ENCODE assay signal across 15 mouse cellular contexts in genomic region chr17:63119077-63119476, GRCm38 (mm10).
DNase-seq lines count a peak whose midpoint lies in the region; ATAC-seq and TF ChIP-seq lines count a peak whose summit lies in the region.
"Had no signal": no experiment of that assay in that cellular context is flagged by ENCODE, and none has a peak within 500 bp of the region (broad histone marks: within the 10 kb centered on the region; RNA-seq: fewer than 3 reads in every experiment).

No protein-coding gene starts in this region.

- no peak for TF ChIP-seq EP300 in lung, postnatal 0 days (IDR thresholded peaks at IDR 0.05)

- H3K9ac ChIP-seq in forebrain, embryonic 12.5 days, result no peak overlapping the region
- H3K9ac ChIP-seq in forebrain, embryonic 11.5 days (ENCODE audit: low read length), result no peak overlapping the region
- no peak overlapping the region for H3K9ac ChIP-seq in lung, postnatal 0 days (replicated peaks; ENCODE audit: low read depth)
- no peak overlapping the region for H3K9ac ChIP-seq in midbrain, embryonic 14.5 days (replicated peaks; ENCODE audit: low read length)
- H3K9ac ChIP-seq: hindbrain, embryonic 14.5 days; liver, embryonic 13.5 days had no signal

- WGBS in forebrain, embryonic 12.5 days, result 39% methylated on average over 7 of the region's 7 CpGs
- WGBS in forebrain, embryonic 11.5 days, result 58% methylated on average over 7 of the region's 7 CpGs
- 38% methylated on average over 7 of the region's 7 CpGs for WGBS in lung, postnatal 0 days
- WGBS in midbrain, embryonic 14.5 days, result 56% methylated on average over 7 of the region's 7 CpGs

- no peak for DNase-seq in forebrain, embryonic 11.5 days (ENCODE audit: low spot score)
- peak; percentile 44 for DNase-seq in lung, postnatal 0 days (ENCODE audit: low spot score)
- DNase-seq in lung, postnatal 4 days, result no peak
- peak; percentile 15 to 56 for DNase-seq in cerebellum, postnatal 14 days
- DNase-seq in spleen, postnatal 10 days (ENCODE audit: low spot score in 2 of 2), result no peak
- no peak for DNase-seq in midbrain, embryonic 14.5 days
- DNase-seq: kidney, adult 9 months; kidney, postnatal 25 days; liver, embryonic 13.5 days; thymus, postnatal 36 days had no signal

- TF ChIP-seq CTCF in lung, postnatal 0 days (IDR thresholded peaks at IDR 0.05), result no peak

- peak; percentile 49; the same call in 1 of the 2 replicates for ATAC-seq in forebrain, embryonic 12.5 days (ENCODE audit: low FRiP score)
- no peak for ATAC-seq in forebrain, embryonic 11.5 days (replicated peaks; ENCODE audit: low FRiP score)
- ATAC-seq in lung, postnatal 0 days, result peak; percentile 64
- no peak for ATAC-seq in midbrain, embryonic 14.5 days (ENCODE audit: low FRiP score, low TSS enrichment)

- H3K36me3 ChIP-seq in forebrain, embryonic 12.5 days (replicated peaks), result no peaks in the 10 kb centered on the region
- no peaks in the 10 kb centered on the region for H3K36me3 ChIP-seq in forebrain, embryonic 11.5 days (ENCODE audit: control insufficient read depth, insufficient read depth, low read length)
- 0 out of 2 replicates have a peak, but pooled peaks cover 4% of the 10 kb centered on the region for H3K36me3 ChIP-seq in lung, postnatal 0 days (ENCODE audit: insufficient read depth, low read length)
- no peaks in the 10 kb centered on the region for H3K36me3 ChIP-seq in midbrain, embryonic 14.5 days (ENCODE audit: control insufficient read depth, insufficient read depth, low read length)
- H3K36me3 ChIP-seq: liver, embryonic 13.5 days had no signal

- no peak overlapping the region for H3K4me3 ChIP-seq in forebrain, embryonic 12.5 days (replicated peaks)
- no peak overlapping the region for H3K4me3 ChIP-seq in forebrain, embryonic 11.5 days (ENCODE audit: low read depth, low read length)
- H3K4me3 ChIP-seq in lung, postnatal 0 days (ENCODE audit: low read depth, low read length), result no peak overlapping the region
- no peak overlapping the region for H3K4me3 ChIP-seq in midbrain, embryonic 14.5 days (replicated peaks; ENCODE audit: low read depth, low read length)
- H3K4me3 ChIP-seq: gastrocnemius, adult 2 months; liver, embryonic 13.5 days had no signal

- H3K4me1 ChIP-seq in forebrain, embryonic 12.5 days, result peaks cover 15% of the 10 kb centered on the region; the same call in 1 of the 2 replicates
- H3K4me1 ChIP-seq in forebrain, embryonic 11.5 days (replicated peaks; ENCODE audit: control insufficient read depth, insufficient read depth, low read length), result no peaks in the 10 kb centered on the region
- H3K4me1 ChIP-seq in lung, postnatal 0 days (ENCODE audit: insufficient read depth, low read depth, low read length), result no peaks in the 10 kb centered on the region; the same call in 1 of the 2 replicates
- H3K4me1 ChIP-seq in midbrain, embryonic 14.5 days (ENCODE audit: control insufficient read depth, insufficient read depth, low read length), result peaks cover 7% of the 10 kb centered on the region; the same call in 1 of the 2 replicates
- H3K4me1 ChIP-seq: liver, embryonic 13.5 days had no signal

- no peaks in the 10 kb centered on the region for H3K9me3 ChIP-seq in forebrain, embryonic 12.5 days
- no peaks in the 10 kb centered on the region for H3K9me3 ChIP-seq in forebrain, embryonic 11.5 days (ENCODE audit: control insufficient read depth, low read length)
- no peaks in the 10 kb centered on the region for H3K9me3 ChIP-seq in lung, postnatal 0 days (ENCODE audit: low read length)
- no peaks in the 10 kb centered on the region for H3K9me3 ChIP-seq in midbrain, embryonic 14.5 days (ENCODE audit: control insufficient read depth, low read length)
- H3K9me3 ChIP-seq: liver, embryonic 13.5 days had no signal

- H3K27ac ChIP-seq in forebrain, embryonic 12.5 days, result no peak overlapping the region
- H3K27ac ChIP-seq in forebrain, embryonic 11.5 days (ENCODE audit: low read depth, low read length), result no peak overlapping the region
- no peak overlapping the region; the same call in 1 of the 2 replicates for H3K27ac ChIP-seq in lung, postnatal 0 days (ENCODE audit: low read length)
- no peak overlapping the region for H3K27ac ChIP-seq in midbrain, embryonic 14.5 days (replicated peaks; ENCODE audit: low read depth, low read length)
- H3K27ac ChIP-seq: gastrocnemius, adult 2 months; hindbrain, embryonic 14.5 days; liver, embryonic 13.5 days had no signal

- H3K4me2 ChIP-seq in forebrain, embryonic 12.5 days, result no peak overlapping the region
- H3K4me2 ChIP-seq in forebrain, embryonic 11.5 days (ENCODE audit: low read depth, low read length, severe bottlenecking), result no peak overlapping the region
- H3K4me2 ChIP-seq in lung, postnatal 0 days (replicated peaks; ENCODE audit: low read depth, low read length), result no peak overlapping the region
- H3K4me2 ChIP-seq in midbrain, embryonic 14.5 days (ENCODE audit: low read length), result no peak overlapping the region
- H3K4me2 ChIP-seq: heart, embryonic 11.5 days; hindbrain, embryonic 14.5 days; liver, embryonic 13.5 days had no signal

- H3K27me3 ChIP-seq in forebrain, embryonic 12.5 days, result no peaks in the 10 kb centered on the region
- no peaks in the 10 kb centered on the region for H3K27me3 ChIP-seq in forebrain, embryonic 11.5 days (ENCODE audit: control insufficient read depth, insufficient read depth, low read length)
- H3K27me3 ChIP-seq in lung, postnatal 0 days (replicated peaks; ENCODE audit: insufficient read depth, low read length), result no peaks in the 10 kb centered on the region
- no peaks in the 10 kb centered on the region for H3K27me3 ChIP-seq in midbrain, embryonic 14.5 days (ENCODE audit: control insufficient read depth, insufficient read depth, low read length)
- H3K27me3 ChIP-seq: CH12.LX; liver, embryonic 13.5 days had no signal

Comparison
In these comparisons a context has a peak if more than half of its experiments do, and no peak if none do; other contexts are left out.
1. ATAC-seq: peak in forebrain, embryonic 12.5 days (single experiment) and lung, postnatal 0 days (single experiment); none in forebrain, embryonic 11.5 days (single experiment) and midbrain, embryonic 14.5 days (single experiment).
2. DNase-seq: peak in lung, postnatal 0 days (single experiment) and cerebellum, postnatal 14 days (2 of 2); none in forebrain, embryonic 11.5 days (single experiment), lung, postnatal 4 days (0 of 2), spleen, postnatal 10 days (0 of 2) and midbrain, embryonic 14.5 days (single experiment).